Mouse (Mus musculus) neural tube, postnatal 0 days (tissue): ENCODE results near the gene Cfap43. TPM values are rescaled to one million over a fixed set of nuclear protein-coding genes. Genes with fewer than 3 reads are reported as not detected.

Source experiments
- microRNA-seq: library from miRNA; unstranded; fragments of <30 nt; microRNA quantifications from one replicate; pipeline ENCODE4, GENCODE M21; 2016
- polyA plus RNA-seq: library from polyadenylated mRNA; unstranded; fragments of >200 nt; fragmentation: Nextera tagmentation; extraction: Ambion mirVana; gene quantifications from 2 replicates; pipeline ENCODE4 v1.2.1, GENCODE M21; 2015

The Cfap43 gene
- polyA plus RNA-seq, result 1.7 and 2.7 TPM in 2 replicates

DNA sequence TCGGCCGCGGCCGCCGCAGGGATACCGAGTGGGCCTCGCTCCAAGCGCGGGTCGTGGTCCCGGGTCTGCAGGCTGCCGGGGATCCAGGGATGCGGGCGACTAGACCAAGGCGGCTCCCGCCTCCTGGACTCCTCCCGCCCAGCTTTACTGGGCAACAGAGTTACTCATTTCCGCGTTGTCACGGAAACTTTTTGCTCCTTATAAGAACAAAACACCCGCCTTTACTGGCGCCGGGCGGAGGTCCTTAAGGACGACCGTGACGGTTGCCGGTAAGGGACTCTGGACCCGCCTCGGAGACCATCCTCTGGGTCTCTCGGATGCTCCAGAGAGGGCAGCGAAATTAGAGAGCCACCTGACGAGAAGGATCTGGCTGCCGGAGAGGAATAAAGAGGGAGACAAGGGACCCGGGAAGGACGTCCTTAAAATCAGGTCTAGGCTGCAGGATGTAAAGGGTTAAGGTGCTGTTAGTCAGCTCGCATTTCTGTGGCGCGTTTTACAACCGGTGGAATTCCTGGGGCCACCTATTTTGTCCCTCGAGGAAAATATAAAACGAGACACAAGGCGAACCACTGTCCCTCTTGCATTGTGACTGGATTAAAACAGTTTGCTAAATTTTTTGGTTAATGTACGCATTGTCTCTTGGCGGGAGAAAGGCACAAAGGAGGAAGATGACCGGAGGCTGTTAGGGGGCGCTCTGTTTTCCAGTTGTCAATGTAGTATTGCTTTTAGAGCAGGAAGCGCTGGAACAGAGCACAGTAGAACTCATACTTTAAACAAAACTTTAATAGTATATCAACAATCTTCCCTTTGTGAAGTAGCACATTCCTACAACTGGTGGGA lies at the start of gene Cfap43, which contains the start of gene Itprip:
Gene Cfap43 (minus strand): TSS at position 162 of the 840 bp plus-strand sequence.
Gene Itprip (minus strand): TSS at position 174 of the 840 bp plus-strand sequence.

DNA sequence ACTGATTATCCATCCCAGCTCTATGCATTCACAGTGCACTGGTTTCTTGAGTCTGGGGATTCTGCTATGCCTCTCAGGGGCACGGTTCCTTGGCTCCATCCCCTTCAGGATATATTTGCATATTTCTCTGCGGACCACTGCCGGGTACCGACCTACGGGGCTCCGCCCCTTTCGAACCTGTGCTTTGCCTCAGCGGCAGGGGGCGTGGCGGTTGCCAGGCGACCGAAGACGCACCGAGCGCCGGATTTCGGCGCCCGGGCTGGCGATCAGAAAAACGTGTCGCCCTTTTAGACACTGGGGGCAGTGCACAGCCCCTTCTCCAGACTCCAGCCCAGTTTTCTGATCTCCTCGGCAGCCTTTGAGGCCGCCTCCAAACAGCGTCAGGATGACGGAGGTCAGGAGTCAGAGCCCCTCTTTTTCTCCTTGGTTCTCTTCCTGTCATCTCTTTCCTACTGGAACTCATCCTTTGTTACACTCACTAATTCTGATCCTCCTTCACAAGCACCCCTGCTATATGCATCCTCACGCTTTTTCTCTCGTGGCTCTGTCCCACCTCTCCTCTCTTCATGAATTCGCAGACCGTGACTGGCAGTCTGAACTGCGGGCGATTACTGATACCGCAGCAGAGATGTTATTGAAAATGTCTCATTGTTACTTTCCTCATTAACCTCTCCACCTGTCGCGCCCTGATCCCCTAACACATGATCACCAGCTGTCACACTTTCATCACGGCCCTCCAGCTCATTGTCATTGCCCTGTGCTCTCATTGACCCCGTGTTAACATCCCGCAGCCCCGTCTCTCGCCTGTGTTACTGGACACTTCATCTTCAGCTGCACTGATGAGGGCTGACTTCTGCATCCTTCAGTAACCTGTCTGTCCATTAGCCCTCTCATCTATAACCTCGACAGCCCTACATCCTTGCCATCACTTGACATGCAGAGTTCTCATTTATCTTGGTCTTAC lies 18.6 kb upstream of the Cfap43 start, which contains the start of gene Cfap58:
Gene Cfap58 (plus strand): TSS at position 233 of the 964 bp plus-strand sequence.

DNA sequence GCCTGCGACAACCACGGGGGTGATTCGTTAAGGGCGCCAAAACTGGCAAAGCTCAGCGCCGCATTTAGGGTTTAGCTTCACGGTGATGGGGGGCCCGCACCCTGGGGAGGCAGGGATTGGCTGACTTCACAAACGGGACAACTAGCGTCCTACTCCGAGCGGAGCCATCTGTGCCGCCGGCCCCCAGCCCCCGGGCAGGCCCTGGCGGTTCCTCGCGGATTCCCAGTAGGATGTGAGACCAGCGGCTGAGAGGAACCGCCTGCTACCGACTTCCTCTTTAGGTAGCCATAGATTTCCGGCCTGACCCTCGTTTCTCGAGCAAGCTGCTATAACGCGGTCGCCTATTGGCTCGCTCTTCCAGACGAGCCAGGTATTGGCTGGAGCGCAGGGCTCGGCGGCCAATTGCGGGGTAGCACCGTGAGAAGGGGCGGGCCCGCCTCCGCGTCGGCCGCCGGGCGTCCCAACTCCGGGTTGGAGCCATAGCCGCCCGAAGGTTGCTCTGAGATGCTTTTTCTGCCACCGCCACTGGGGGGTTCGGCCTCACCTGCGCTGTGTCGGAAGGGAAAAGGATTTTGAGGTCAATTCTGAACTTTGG lies 53.6 kb downstream of the Cfap43 start, which contains the start of gene Gsto2:
Gene Gsto2 (plus strand): TSS at position 182 of the 595 bp plus-strand sequence.

DNA sequence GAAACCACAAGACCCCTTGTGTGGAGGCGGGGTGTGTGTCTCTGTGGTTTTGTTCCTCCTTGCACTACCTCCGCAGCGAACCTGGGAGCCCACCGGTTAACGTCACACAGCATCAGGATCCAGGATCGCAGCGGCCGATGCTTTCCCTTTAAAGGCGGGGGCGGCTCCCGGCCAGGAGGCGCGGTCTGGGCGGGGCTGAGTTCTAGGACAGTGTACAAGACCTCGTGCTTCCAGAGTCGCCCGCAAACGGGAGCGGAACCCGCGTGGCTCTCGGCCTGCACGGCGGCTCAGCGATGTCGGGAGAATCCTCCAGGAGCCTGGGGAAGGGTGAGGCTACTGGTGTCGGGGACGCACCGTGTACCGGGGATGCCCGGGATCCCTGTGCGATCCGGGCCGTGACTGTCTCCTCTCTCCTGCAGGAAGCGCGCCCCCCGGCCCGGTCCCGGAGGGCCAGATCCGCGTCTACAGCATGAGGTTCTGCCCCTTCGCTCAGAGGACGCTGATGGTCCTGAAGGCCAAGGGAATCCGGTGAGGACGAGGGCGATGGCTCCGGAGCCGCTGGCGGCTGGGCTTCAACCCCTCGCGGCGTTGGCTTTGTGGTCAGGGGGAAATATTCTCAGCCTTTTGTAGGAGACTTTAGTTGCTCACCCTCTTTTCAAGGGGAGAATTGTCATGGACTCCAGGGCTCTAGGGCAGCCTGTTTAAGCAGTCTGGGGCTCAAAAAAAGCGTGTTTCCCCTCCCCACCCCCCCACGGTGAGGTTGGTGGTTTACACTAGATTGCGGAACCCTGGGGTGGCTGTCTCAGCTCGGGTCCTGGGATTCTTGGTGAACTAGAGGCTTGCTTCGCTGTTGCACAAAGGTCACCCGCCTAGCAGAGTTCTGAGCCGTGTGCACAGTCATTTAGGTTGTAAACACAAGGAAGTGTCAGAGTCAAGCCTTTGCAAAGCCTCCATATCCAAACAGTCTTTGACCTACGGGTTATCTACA lies 64.0 kb downstream of the Cfap43 start, which contains the start of gene Gsto1:
Gene Gsto1 (plus strand): TSS at position 175 of the 988 bp plus-strand sequence.

DNA sequence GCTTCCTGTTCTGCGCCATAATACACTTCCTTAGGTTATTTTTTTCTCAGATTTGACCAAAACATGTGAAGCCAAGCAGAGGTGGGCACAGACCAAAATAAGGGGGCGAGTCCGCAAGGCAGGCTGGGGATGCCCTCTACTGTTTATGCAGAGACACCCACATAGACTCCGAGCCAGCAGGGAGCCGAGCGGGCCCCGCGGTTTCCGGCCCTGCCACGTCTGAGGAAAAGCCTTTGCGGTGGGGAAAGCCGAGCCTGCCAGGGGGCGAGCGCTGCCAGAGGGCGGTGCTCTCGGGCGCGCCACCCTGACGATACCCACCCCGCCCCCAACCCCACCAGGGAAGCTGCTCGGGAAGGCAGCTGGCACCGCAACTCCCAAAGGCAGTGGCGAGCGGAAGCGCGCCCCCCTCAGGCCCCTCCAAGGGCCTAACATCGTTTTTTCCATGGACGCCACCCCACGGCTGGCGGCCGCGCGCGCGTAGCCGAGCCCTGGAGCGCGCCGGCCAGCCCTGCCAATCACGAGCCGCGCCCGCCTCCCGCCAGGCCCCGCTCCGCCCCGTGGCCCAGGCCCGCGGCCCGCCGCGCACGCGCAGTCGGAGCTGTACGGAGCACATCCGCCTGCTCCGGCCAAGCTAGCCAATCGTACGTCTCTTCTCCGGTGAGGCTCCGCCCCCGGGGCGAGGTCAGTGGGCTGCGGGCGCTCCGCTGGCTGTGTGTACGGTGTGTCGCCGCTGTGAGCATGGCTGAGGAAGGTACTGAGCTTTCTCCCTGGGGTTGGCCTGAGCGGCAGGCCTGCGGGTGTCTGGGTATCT lies 187.8 kb downstream of the Cfap43 start, which contains the start of gene Sfr1:
Gene Sfr1 (plus strand): TSS at position 612 of the 811 bp plus-strand sequence.

DNA sequence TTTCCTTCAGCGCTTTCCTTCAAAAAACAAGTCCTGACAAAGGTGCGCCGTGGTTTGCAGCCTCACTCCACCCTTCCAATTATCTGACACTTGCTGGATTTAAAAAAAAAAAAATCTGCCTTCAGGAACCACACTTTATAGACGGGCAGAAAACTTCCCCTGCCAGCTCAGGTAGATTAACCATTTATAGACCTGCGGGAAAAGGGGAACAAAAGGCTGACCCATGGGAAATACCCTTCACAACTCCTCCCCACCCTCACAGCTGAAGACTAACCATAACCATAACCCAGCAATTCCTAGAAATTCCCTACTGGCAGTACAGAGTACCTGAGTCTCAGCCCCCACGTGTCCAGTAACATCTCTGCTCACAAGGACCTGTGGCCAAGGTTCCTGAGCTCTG lies 227.1 kb downstream of the Cfap43 start, which contains the start of gene Col17a1:
Gene Col17a1 (minus strand): TSS at position 101 of the 400 bp plus-strand sequence.

Small RNAs within 50 kb of the gene (microRNA-seq; reads per million reads assigned to microRNA genes)
- gene Gm22240 (not detected), gene Mir8090 (not detected)

Other genes with a start within 250 kb of the Cfap43 start
- 0.21 and 0.29 TPM in 2 replicates for gene Col17a1, start 227.2 kb downstream of the Cfap43 start, polyA plus RNA-seq
- 187 and 210 TPM in 2 replicates for gene Sfr1, start 187.6 kb downstream of the Cfap43 start, polyA plus RNA-seq
- 145 and 146 TPM in 2 replicates for gene Gsto1, start 64.3 kb downstream of the Cfap43 start, polyA plus RNA-seq
- 1.7 and 2.2 TPM in 2 replicates for gene Gsto2, start 53.8 kb downstream of the Cfap43 start, polyA plus RNA-seq
- 2.2 and 2.6 TPM in 2 replicates for gene Itprip, start within 50 bp of the Cfap43 start, polyA plus RNA-seq
- gene Cfap58, start 18.4 kb upstream of the Cfap43 start, polyA plus RNA-seq, result 0.59 and 1.2 TPM in 2 replicates